Mouse (Mus musculus): ENCODE data around the gene Slc44a3. TPM values are rescaled to one million over a fixed set of nuclear protein-coding genes. Genes with fewer than 3 reads are reported as not detected.
A peak's percentile ranks its signal among the peaks of the same experiment; 100 is the strongest.

The Slc44a3 gene
- total and polyA plus RNA-seq, 2 experiments from 2014 or later = 0.40 to 0.48 TPM

DNA sequence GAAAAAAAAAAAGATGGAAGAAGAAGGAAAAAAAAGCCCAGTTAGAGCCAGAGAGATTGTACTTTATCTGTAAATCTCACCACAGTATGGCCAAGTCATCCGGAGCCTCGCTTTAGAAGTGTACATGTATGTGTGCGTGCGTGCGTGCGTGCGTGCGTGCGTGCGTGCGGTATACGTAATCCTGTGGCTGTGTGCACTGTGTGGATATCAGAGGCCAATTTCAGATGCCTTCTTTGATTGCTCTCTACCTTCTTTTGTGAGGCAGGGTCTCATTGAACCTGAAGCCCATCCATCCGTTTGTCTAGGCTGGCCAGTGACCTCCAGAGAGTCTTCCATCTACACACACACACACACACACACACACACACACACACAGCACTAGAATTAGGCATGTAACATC is 70.7 kb downstream of the Slc44a3 start:
- no peak overlapping the region for H3K4me3 ChIP-seq (ENCODE audit: low read depth, low read length)
- DNase-seq = no peak
- H3K9ac ChIP-seq = no peak overlapping the region
- no peaks in the 10 kb centered on the region for H3K4me1 ChIP-seq (ENCODE audit: insufficient read depth)
- H3K4me2 ChIP-seq (ENCODE audit: low read depth) = no peak overlapping the region
- 95% methylated on average over 13 of the region's 13 CpGs for WGBS
- peaks cover 29% of the 10 kb centered on the region for H3K36me3 ChIP-seq (ENCODE audit: insufficient read depth)
- no peak overlapping the region for H3K27ac ChIP-seq (ENCODE audit: low read depth, low read length)
- no peaks in the 10 kb centered on the region for H3K27me3 ChIP-seq (ENCODE audit: insufficient read depth, low read length)
- H3K9me3 ChIP-seq (ENCODE audit: low read length) = no peaks in the 10 kb centered on the region
- no peak for ATAC-seq
- no peak for TF ChIP-seq CTCF (IDR thresholded peaks at IDR 0.05; ENCODE audit: low read depth)

DNA sequence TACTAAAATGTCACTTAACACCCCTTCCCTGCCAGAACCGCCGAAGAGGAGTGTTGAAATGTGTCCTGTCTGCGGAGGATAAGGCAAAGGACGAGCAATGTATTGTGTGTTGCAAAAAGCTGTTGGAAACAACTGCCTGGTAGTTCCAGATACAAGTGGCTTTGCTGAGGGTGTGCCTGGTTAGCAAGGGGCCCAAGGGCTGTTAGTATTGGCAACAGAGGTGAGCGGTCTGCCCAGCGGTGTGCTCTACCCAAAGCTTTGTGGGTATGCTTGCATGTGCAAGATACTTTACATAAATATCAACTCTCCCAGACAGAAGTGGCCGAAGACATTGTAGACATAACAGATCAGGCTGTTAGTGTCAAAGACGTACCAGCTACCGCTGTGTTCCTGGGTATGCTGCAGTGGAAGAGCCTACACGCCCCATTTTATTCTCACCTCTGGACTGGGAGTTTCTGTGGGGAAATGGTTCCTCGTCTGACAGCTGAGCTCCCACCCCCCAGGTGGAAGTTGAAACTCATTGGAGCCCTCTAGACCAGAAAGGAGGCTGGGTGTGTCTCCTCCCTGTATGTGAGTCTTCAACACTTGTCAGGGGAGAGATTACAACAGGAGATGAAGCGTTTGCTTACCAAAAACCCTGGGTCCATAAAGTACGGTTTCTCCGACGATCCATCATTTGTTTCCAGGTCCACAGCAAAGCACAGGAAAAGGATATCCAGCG is 71.6 kb downstream of the Slc44a3 start:
- Histone ChIP-seq H3K9me3 (ENCODE audit: low read length) (no peaks in the 10 kb centered on the region), H3K27me3 (ENCODE audit: insufficient read depth, low read length) (no peaks in the 10 kb centered on the region), H3K4me3 (ENCODE audit: low read depth, low read length) (no peak overlapping the region), H3K27ac (ENCODE audit: low read depth, low read length) (no peak overlapping the region), H3K4me1 (ENCODE audit: insufficient read depth) (no peaks in the 10 kb centered on the region), H3K36me3 (ENCODE audit: insufficient read depth) (peaks cover 38% of the 10 kb centered on the region), H3K9ac (no peak overlapping the region), H3K4me2 (ENCODE audit: low read depth) (no peak overlapping the region)
- no peak for TF ChIP-seq CTCF (IDR thresholded peaks at IDR 0.05; ENCODE audit: low read depth)
- ATAC-seq (no peak), DNase-seq (no peak)
- WGBS = 89% methylated on average over 16 of the region's 16 CpGs

DNA sequence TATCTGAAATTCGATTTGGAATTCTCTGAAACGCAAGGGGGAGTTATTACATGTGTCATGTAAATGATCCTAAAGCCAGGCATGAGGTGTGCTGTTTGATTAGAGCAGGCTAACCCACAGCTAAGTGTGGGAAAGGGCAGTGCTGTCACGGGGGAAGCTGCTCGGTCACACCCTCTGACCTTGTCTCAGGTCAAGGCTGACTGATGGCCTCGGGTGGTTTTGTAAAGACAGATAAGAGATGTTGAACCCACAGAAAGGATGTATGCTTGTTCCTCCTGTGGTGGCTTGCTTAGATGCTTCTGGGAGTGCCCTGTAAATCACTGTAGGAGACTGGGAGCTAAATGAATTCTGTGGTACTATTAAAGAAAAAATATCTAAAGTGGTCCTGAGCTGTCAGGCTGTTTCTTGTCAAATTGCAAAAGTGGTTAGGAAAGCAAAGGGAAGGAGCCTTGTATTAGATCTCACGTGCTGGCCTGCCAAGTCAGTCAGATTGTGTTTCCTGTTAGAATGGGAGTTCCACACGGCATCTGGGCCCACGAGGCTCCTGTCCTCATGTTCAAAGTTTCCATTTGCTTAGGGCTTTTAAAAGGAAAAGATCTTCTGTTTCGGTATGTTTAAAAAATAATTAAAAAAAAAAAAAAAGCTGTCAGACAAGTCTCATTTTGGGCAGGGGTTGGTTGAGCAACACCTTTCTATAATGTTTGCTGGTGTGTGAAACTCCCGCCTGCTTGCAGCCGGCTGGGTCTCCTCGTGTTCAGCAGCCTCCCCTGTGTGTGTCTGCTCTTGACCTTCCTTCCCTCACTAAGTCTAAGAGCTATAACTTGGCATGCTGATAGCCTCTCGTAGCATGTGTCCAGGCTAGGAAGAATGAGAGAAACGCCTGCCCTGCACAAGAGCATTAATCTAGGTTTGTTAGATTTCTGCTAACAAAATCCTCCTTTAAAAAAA is 73.4 kb downstream of the Slc44a3 start:
- Histone ChIP-seq H3K27ac (ENCODE audit: low read depth, low read length) (no peak overlapping the region), H3K4me3 (ENCODE audit: low read depth, low read length) (no peak overlapping the region), H3K9ac (no peak overlapping the region), H3K36me3 (ENCODE audit: insufficient read depth) (peaks cover 46% of the 10 kb centered on the region), H3K9me3 (ENCODE audit: low read length) (no peaks in the 10 kb centered on the region), H3K27me3 (ENCODE audit: insufficient read depth, low read length) (no peaks in the 10 kb centered on the region), H3K4me1 (ENCODE audit: insufficient read depth) (no peaks in the 10 kb centered on the region), H3K4me2 (ENCODE audit: low read depth) (no peak overlapping the region)
- WGBS = 80% methylated on average over 14 of the region's 14 CpGs
- no peak for TF ChIP-seq CTCF (IDR thresholded peaks at IDR 0.05; ENCODE audit: low read depth)
- DNase-seq (no peak), ATAC-seq (no peak)

DNA sequence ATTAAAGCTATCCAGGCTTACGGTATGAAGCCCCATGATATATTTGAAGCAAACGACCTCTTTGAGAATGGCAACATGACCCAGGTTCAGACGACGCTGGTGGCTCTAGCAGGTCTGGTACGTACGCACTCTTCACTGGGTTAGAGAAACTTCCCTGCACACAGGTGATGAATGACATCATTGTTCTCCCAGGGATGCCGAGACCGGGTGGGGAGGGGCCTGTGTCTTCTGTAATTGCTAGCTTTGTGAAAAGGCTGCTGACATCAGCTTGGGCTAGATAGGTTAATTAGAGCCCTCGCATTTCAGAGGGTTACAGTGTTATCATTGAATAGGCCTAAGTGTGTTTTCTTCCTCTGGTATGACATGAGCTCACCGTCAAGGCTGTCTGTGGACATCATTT is 80.8 kb downstream of the Slc44a3 start:
- DNase-seq (peak; percentile 43), ATAC-seq (peak; percentile 87)
- H3K4me1 ChIP-seq (ENCODE audit: insufficient read depth) = 0 out of 2 replicates have a peak, but pooled peaks cover 10% of the 10 kb centered on the region
- peaks cover 37% of the 10 kb centered on the region for H3K36me3 ChIP-seq (ENCODE audit: insufficient read depth)
- H3K4me3 ChIP-seq (ENCODE audit: low read depth, low read length) = no peak overlapping the region
- TF ChIP-seq CTCF (IDR thresholded peaks at IDR 0.05; ENCODE audit: low read depth) = no peak
- 41% methylated on average over 10 of the region's 10 CpGs for WGBS
- no peaks in the 10 kb centered on the region for H3K27me3 ChIP-seq (ENCODE audit: insufficient read depth, low read length)
- H3K9ac ChIP-seq = no peak overlapping the region
- H3K27ac ChIP-seq (ENCODE audit: low read depth, low read length) = no peak overlapping the region
- H3K9me3 ChIP-seq (ENCODE audit: low read length) = no peaks in the 10 kb centered on the region
- no peak overlapping the region for H3K4me2 ChIP-seq (ENCODE audit: low read depth)

DNA sequence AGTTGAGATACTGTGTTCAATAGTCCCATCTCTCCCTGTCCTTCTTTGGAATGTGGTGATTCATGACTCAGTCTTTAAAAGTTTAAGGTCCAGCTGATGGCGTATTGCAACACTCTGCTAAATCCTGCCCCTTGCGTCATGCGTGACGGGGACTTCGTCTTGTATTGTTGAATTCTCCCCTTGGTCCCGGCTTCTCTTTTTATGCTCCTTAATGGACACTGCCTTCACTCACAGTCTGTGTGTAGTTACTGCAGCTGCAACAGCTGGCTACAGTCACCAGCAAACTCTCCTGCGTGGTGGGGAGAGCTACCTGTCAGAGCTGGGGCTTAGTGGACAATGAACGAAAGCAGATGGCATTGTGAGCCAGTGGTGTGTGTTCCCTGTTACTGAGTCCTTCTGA is 82.7 kb downstream of the Slc44a3 start:
- ATAC-seq (no peak), DNase-seq (no peak)
- Histone ChIP-seq H3K9me3 (ENCODE audit: low read length) (no peaks in the 10 kb centered on the region), H3K4me2 (ENCODE audit: low read depth) (no peak overlapping the region), H3K4me3 (ENCODE audit: low read depth, low read length) (no peak overlapping the region), H3K9ac (no peak overlapping the region), H3K27ac (ENCODE audit: low read depth, low read length) (no peak overlapping the region), H3K4me1 (ENCODE audit: insufficient read depth) (0 out of 2 replicates have a peak, but pooled peaks cover 10% of the 10 kb centered on the region), H3K36me3 (ENCODE audit: insufficient read depth) (peaks cover 20% of the 10 kb centered on the region), H3K27me3 (ENCODE audit: insufficient read depth, low read length) (no peaks in the 10 kb centered on the region)
- WGBS = 88% methylated on average over 8 of the region's 8 CpGs
- no peak for TF ChIP-seq CTCF (IDR thresholded peaks at IDR 0.05; ENCODE audit: low read depth)

DNA sequence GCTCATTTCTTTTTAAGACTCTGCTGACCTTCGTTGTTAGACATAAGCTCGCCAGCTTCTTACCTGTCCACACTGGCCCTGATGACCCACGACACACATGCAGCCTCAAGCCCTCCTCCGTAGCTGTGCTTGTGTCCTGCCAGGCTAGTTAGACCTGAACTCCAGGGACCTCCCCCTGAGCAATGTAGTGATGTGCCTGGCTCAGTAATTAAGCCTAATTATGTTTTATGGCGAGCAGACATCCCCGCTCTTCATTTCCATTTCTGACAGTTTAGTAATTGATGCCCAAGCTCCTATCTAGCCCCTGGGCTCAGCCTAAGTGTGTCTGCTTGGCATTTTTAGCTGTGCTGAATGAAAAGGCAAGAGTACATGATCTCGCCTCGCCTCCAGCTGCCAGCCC is 83.6 kb downstream of the Slc44a3 start:
- H3K4me1 ChIP-seq (ENCODE audit: insufficient read depth) = 0 out of 2 replicates have a peak, but pooled peaks cover 10% of the 10 kb centered on the region
- ATAC-seq = no peak
- DNase-seq = no peak
- no peaks in the 10 kb centered on the region for H3K9me3 ChIP-seq (ENCODE audit: low read length)
- no peak overlapping the region for H3K9ac ChIP-seq
- no peak overlapping the region for H3K4me3 ChIP-seq (ENCODE audit: low read depth, low read length)
- WGBS = 40% methylated on average over 8 of the region's 8 CpGs
- H3K36me3 ChIP-seq (ENCODE audit: insufficient read depth) = peaks cover 20% of the 10 kb centered on the region
- no peak overlapping the region for H3K4me2 ChIP-seq (ENCODE audit: low read depth)
- TF ChIP-seq CTCF (IDR thresholded peaks at IDR 0.05; ENCODE audit: low read depth) = no peak
- H3K27ac ChIP-seq (ENCODE audit: low read depth, low read length) = no peak overlapping the region
- no peaks in the 10 kb centered on the region for H3K27me3 ChIP-seq (ENCODE audit: insufficient read depth, low read length)

DNA sequence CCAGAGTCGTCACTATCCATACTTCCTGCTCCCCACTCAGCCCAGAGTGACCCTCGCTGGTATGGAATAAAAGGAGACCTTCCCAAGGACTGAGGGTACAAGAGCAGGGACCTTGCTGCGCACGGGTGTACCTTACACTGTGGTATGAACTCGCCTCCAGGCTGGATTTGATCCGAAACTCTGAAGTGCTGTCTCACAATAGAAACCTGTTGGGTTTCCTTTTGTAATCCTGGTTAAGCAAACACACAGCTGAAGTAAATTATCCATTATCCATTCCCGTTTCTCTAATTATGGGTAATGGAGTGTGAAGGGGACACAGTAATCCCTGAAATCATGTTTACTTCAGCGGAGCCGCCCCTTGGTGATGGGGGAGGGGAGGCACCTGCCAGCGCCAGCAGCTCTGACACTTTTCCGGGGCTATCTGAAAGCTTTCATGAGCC is 84.2 kb downstream of the Slc44a3 start:
- Histone ChIP-seq H3K27me3 (ENCODE audit: insufficient read depth, low read length) (no peaks in the 10 kb centered on the region), H3K4me1 (ENCODE audit: insufficient read depth) (0 out of 2 replicates have a peak, but pooled peaks cover 10% of the 10 kb centered on the region), H3K4me2 (ENCODE audit: low read depth) (no peak overlapping the region), H3K9ac (no peak overlapping the region), H3K4me3 (ENCODE audit: low read depth, low read length) (no peak overlapping the region), H3K27ac (ENCODE audit: low read depth, low read length) (no peak overlapping the region), H3K9me3 (ENCODE audit: low read length) (no peaks in the 10 kb centered on the region), H3K36me3 (ENCODE audit: insufficient read depth) (peaks cover 20% of the 10 kb centered on the region)
- 10% methylated on average over 11 of the region's 11 CpGs for WGBS
- TF ChIP-seq CTCF (IDR thresholded peaks at IDR 0.05; ENCODE audit: low read depth) = no peak
- no peak for DNase-seq
- no peak for ATAC-seq

Data from forebrain, postnatal 0 days (tissue).